Mouse (Mus musculus): ENCODE results near the gene Rin1. TPM values are rescaled to one million over a fixed set of nuclear protein-coding genes. Genes with fewer than 3 reads are reported as not detected.

Rin1 gene
- polyA plus RNA-seq (2017; shearing (Covaris generic)), result not detected

DNA sequence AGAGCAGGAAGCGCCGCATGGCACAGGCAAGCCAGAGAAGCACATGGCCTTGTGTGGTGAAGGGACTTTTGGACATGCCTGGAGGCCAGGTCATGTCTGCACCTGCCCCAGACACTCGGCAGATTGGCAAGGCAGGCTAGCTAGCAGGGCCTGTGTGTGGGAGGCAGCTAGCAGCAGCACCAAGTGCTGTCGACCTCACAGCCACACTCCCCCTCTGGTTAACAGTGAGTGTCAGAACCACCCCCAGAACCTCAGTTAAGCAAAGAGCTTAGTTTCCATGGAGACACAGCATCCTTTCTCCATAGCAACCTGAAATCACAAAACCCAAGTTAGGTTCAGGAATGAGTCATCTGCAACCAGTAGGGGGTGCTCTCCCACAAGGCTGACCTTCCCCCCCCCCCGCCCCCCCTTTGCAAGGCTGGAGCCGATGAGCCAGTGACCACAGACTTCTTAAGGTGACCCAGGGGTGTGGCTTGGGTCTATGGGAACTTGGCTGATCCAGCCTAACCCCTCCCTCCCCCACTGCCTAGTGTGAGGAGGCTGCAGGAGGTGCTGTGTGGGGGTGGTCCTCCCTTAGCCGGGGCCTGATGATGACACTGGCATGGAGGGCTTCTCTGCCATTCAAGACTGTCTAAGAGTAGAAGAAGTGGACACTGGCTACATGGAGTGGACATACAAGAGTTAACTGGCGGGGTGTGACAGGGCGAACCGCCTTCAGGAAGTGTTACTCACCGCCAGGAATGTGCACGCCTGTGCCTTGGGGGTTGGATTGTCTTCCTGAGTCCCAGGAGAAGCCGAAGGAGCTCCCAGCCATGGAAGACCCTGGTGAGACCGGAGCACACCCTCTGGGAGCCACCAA is at the start of gene Rin1:
Gene Rin1, plus strand, starts transcription at position 435 of the 859 bp plus-strand sequence.

DNA sequence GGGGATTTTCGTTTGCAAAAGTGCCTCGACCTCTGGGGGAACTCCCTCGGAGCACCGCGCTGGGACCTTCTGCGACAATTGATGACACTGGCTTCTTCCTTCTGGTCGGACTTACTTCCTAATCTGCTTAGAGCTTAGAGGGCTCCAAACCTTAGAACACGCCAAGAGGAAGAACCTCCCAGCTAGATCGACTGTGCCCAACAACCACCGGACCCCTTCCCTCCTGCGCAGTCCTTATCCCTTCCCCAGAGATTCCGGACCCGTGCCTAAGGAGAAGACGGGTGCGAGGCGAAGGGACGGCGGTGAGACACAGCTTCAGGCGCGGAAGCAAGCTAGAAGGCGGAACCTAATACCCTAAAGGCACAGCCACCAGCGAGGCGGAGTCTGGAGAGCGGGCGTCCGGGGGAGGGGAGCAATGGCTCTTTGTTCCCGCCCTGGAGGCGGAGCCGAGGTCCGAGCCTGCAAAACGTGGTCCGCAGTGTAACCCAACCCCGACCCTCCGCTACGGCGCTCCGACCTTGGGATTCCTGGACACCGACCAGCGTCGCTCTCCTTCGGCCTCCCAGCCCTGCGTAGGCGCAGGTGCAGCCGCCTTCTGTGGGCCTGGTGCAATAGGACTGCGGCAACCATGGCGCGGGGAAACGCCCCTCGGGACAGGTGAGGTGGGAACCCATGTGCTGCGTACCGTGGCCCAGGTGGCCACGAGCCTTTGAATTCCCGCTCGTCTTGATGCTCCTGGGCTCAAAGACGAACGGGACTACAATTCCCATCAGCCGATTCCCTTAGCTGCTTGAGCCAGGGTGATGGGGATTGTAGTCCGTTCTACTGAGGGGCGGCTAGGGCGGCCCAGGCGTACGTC is 26.4 kb upstream of the Rin1 start, which contains the start of gene Slc29a2:
Gene Slc29a2, plus strand, starts transcription at position 240 of the 859 bp plus-strand sequence.

DNA sequence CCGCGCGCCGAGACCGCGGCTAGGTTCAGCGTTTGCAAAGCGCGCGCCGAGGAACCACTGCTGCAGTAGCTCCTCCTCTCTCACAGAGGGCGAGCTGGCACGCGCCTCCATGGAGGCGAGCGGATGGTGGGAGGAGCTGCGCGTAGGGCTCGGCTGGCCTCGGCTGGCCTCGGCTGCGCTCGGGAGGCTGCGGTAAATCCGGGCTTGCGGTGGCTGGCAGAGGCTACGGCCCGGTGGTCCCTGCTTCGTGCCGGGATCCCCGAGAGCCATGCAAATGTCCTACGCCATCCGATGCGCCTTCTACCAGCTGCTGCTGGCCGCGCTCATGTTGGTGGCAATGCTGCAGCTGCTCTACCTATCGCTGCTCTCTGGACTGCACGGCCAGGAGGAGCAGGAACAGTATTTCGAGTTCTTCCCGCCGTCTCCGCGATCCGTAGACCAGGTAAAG is 11.5 kb upstream of the Rin1 start, which contains the start of the genes B4gat1 and AC124502.3:
Gene B4gat1, plus strand, starts transcription at position 118 of the 448 bp plus-strand sequence.
Gene AC124502.3, plus strand, starts transcription at position 183 of the 448 bp plus-strand sequence.

DNA sequence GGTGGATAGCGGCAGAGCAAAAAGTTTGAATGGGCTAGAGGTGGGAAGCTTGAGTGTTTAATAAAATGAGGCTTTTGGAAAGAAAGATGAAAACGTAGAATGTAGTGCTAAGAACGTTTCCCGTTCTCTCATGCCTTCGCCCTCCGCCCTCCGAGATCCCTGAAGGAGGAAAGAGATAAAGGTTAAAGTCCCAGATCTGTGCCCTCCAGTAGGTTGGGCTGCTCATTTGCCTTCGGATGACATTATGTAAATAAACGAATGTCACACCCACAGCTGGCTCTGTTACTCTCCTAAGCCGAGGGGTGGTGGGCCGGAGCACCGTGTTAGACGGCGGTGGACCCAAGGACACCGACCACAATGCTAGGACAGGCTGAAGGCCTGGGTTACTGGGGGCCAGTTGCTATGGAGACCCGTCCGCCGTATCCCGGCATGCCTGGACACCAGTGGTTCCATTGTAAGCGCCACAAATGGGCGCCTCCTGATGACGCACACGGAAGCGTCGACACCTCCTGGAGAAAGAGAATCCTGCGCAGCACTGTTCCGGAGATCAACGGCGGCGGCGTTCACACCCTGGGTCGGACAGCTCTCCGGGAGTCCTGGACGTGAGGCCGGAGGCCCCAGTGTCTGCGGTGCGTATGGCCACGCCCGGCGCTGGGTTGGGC is 9.3 kb upstream of the Rin1 start, which contains the start of gene Brms1:
Gene Brms1, plus strand, starts transcription at position 493 of the 662 bp plus-strand sequence.

DNA sequence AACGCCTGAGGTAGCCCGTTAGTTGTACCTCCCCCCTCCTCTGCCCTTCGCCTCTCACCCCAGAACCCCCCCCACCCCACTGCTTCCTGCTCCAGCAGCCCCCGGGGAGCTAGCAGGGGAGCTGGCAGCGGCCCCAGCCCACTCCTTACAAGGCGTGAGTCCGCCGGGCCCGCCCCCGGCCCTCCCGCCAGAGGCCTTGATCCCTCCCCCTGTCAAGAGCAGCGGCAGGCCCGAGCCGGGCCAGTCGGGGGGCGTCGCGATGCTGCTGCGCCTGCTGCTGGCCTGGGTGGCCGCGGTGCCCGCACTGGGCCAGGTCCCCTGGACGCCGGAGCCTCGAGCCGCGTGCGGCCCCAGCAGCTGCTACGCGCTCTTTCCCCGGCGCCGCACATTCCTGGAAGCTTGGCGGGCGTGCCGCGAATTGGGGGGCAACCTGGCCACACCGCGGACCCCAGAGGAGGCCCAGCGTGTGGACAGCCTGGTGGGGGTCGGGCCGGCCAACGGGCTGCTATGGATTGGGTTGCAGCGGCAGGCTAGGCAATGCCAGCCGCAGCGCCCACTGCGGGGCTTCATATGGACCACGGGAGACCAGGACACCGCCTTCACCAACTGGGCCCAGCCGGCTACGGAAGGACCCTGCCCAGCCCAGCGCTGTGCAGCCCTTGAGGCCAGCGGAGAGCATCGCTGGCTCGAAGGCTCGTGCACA is 17.7 kb downstream of the Rin1 start, which contains the start of gene Cd248:
Gene Cd248, plus strand, starts transcription at position 212 of the 703 bp plus-strand sequence.

DNA sequence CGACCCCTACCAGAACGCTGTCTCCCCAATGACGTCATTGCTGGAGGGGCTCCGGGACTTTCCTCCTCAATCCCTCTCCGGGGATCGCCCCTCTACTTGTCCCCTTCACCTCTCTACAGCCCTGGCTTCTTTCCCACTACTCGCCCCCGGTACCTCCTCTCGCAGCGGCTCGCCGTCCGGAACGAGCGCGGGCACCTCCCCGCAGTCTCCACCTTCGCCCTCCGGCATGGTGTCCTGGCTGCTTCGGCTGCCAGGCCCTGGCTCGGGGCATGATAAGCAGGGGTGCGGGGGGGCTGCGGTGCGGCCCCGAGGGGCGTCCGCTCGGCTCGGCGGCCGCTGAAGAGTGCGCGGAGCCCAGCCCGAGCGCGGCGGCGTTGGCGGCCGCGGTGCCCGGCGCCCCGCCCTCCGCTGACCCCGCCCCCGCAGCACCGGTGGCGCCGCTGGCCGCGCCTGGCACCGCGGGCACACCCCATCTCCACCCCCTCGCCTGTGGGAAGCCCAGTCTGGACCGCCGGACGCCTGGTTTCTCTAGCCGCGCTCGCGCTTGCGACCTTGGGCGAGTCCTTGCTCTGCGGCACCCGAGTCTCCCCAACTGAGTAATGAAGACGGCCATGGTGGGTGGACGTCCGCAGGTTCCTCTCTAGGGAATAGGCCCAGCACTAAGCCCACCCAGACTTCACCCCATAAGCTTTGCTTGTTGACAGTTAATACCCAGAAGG is 35.0 kb downstream of the Rin1 start, which contains the start of gene Tmem151a:
Gene Tmem151a, minus strand, starts transcription at position 387 of the 719 bp plus-strand sequence.

DNA sequence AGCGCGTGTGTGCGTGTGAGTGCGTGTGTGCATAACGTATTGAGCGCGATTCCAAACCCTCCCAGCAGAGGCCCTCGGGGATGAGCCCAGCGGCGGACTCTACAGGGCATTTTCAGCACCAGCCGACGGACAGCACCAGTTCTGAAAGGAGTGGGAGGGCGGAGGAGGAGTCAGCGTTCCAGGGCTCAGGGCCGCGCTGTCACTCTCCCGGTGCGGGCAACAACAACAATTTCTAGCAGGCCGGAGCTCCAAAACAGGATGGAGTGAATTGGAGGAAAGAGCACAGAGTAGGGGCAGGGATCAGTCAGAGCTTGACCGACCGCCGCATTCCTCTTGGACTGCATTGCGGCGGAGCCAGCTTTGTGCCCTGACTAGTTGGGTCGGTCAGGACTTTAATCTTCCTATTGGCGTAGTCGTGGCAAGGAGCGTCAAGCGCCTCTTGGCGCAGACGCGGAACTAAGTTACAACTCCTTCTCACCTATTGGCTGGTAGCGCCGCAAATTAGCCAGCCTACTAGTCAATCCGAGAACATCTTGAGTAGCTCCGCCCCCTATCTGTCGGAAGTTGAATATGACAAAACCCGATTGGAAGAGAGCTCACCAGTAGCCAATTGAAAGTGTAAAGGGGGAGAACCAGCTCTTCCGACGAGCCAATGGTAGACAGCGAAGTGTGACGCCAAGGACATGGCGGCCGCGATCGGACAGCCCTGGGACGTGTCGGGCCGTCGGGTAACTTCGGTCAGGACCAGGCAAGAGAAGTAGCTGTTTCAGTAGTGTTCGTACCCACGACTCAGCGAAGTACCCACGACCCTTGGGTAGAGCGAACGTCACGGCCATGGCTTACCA is 37.8 kb downstream of the Rin1 start, which contains the start of gene Yif1a:
Gene Yif1a, plus strand, starts transcription at position 655 of the 845 bp plus-strand sequence.

DNA sequence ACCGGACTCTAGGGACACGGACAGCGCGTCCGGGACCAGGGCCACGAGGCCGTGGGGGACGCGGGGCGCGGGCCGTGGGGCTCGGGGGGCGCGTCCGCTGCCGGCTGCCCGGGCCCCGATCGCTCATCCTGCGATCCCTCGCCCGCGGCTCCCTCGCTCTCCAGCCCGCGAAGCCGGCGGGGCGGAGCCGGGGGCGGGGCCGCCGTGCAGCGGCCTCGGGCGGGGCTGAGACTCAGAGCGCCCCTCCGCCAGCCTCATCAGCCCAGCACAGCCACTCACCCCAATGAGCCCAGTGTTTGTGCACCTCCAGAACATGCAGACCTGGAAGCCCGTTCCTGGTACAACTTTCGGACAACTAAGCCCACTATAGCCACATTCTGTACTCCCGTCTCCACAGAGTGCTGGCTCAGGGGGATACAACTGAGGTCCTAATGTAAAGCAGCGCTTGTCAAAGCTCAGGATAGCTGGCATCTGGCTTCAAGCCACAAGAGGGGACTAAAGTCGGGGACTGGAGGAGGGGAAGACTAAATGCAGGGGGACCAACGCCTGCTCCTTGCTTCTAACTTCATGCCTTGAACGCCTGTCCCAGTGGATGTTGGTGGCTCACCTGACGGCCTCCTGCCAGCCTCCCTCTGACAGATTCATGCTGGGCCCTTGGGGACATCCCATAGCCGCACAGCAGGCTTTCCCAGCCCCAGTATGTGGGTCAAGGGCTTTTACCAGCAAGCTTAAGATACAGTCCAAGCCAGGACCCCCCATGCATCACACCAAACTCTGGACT is 48.3 kb downstream of the Rin1 start, which contains the start of gene Cnih2:
Gene Cnih2, minus strand, starts transcription at position 159 of the 781 bp plus-strand sequence.

Other genes with a start within 250 kb of the Rin1 start
- gene Gm21992, start 238.9 kb upstream of the Rin1 start, polyA plus RNA-seq (2017; shearing (Covaris generic)), result 10 to 100 TPM; 24.6 to 37.9 TPM
- gene Rbm14, start 238.8 kb upstream of the Rin1 start, polyA plus RNA-seq (2017; shearing (Covaris generic)), result 10 to 100 TPM; 37.0 to 61.2 TPM
- 100 to 1,000 TPM; 132 to 164 TPM for gene Ccs, start 211.1 kb upstream of the Rin1 start, polyA plus RNA-seq (2017; shearing (Covaris generic))
- gene Ccdc87, start 211.1 kb upstream of the Rin1 start, polyA plus RNA-seq (2017; shearing (Covaris generic)), result under 1 TPM; 0.05 to 0.41 TPM
- 1 to 10 TPM; 3.3 to 6.6 TPM for gene Ctsf, start 195.4 kb upstream of the Rin1 start, polyA plus RNA-seq (2017; shearing (Covaris generic))
- gene Actn3, start 172.6 kb upstream of the Rin1 start, polyA plus RNA-seq (2017; shearing (Covaris generic)), result under 1 TPM; 0.06 to 0.35 TPM
- 10 to 100 TPM in 1 of 2 experiments, 1 to 10 TPM in 1; 6.8 to 12.0 TPM for gene Zdhhc24, start 171.8 kb upstream of the Rin1 start, polyA plus RNA-seq (2017; shearing (Covaris generic))
- gene Bbs1, start 143.9 kb upstream of the Rin1 start, polyA plus RNA-seq (2017; shearing (Covaris generic)), result under 1 TPM; 0.44 to 0.49 TPM
- gene Dpp3, start 122.2 kb upstream of the Rin1 start, polyA plus RNA-seq (2017; shearing (Covaris generic)), result 100 to 1,000 TPM in 1 of 2 experiments, 10 to 100 TPM in 1; 85.9 to 129 TPM
- under 1 TPM; 0.35 to 0.90 TPM for gene Peli3, start 107.4 kb upstream of the Rin1 start, polyA plus RNA-seq (2017; shearing (Covaris generic))
- gene Mrpl11, start 88.3 kb upstream of the Rin1 start, polyA plus RNA-seq (2017; shearing (Covaris generic)), result 10 to 100 TPM; 51.3 to 68.1 TPM
- under 1 TPM in 1 of 2 experiments, not detected in 1; 0.85 TPM for gene Npas4, start 60.2 kb upstream of the Rin1 start, polyA plus RNA-seq (2017; shearing (Covaris generic))
- gene Slc29a2, start 26.6 kb upstream of the Rin1 start, polyA plus RNA-seq (2017; shearing (Covaris generic)), result 1 to 10 TPM; 1.7 to 2.1 TPM
- gene B4gat1, start 11.7 kb upstream of the Rin1 start, polyA plus RNA-seq (2017; shearing (Covaris generic)), result 10 to 100 TPM; 12.0 to 16.9 TPM
- gene AC124502.3, start 11.6 kb upstream of the Rin1 start, polyA plus RNA-seq (2017; shearing (Covaris generic)), result under 1 TPM; 0.57 to 0.63 TPM
- gene Brms1, start 9.1 kb upstream of the Rin1 start, polyA plus RNA-seq (2017; shearing (Covaris generic)), result 10 to 100 TPM; 79.6 to 86.4 TPM
- gene Cd248, start 17.6 kb downstream of the Rin1 start, polyA plus RNA-seq (2017; shearing (Covaris generic)), result under 1 TPM in 1 of 2 experiments, not detected in 1; 0.26 TPM
- under 1 TPM in 1 of 2 experiments, not detected in 1; 0.29 TPM for gene Tmem151a, start 35.0 kb downstream of the Rin1 start, polyA plus RNA-seq (2017; shearing (Covaris generic))
- 10 to 100 TPM; 48.8 to 50.8 TPM for gene Yif1a, start 38.1 kb downstream of the Rin1 start, polyA plus RNA-seq (2017; shearing (Covaris generic))
- gene Cnih2, start 48.0 kb downstream of the Rin1 start, polyA plus RNA-seq (2017; shearing (Covaris generic)), result 1 to 10 TPM; 2.0 to 5.3 TPM
- gene Rab1b, start 56.6 kb downstream of the Rin1 start, polyA plus RNA-seq (2017; shearing (Covaris generic)), result 100 to 1,000 TPM; 225 to 243 TPM
- gene Klc2, start 68.1 kb downstream of the Rin1 start, polyA plus RNA-seq (2017; shearing (Covaris generic)), result 1 to 10 TPM; 2.6 to 4.1 TPM
- 100 to 1,000 TPM in 1 of 2 experiments, 10 to 100 TPM in 1; 73.5 to 129 TPM for gene Pacs1, start 222.6 kb downstream of the Rin1 start, polyA plus RNA-seq (2017; shearing (Covaris generic))
- 100 to 1,000 TPM; 293 to 325 TPM for gene Sf3b2, start 245.0 kb downstream of the Rin1 start, polyA plus RNA-seq (2017; shearing (Covaris generic))
- gene Gal3st3, start 247.8 kb downstream of the Rin1 start, polyA plus RNA-seq (2017; shearing (Covaris generic)), result under 1 TPM; 0.10 to 0.39 TPM

Data from activated CD4-positive, CD25-positive, alpha-beta regulatory T cell (primary cell).